Mouse (Mus musculus): ENCODE measurements at regions not wholly inside any gene's neighbourhood (a gene's known extent, or its start where the extent isn't known, plus 50 kb on each side); places are given as distances from the start of the nearest gene placed in this dataset.

- TF ChIP-seq POLR2A (IDR thresholded peaks at IDR 0.05; ENCODE audit: insufficient read length, low read depth) (no peak), MAX (IDR thresholded peaks at IDR 0.05; ENCODE audit: low read depth) (no peak), USF1 (IDR thresholded peaks at IDR 0.05; ENCODE audit: low read depth) (no peak), POLR2AphosphoS2 (IDR thresholded peaks at IDR 0.05; ENCODE audit: insufficient read length, low read depth) (no peak), E2F4 (IDR thresholded peaks at IDR 0.05; ENCODE audit: insufficient read depth) (no peak), MYOG (IDR thresholded peaks at IDR 0.05; ENCODE audit: control insufficient read depth in 1 of 3, insufficient read depth in 1 of 3, insufficient read length in 2 of 3, low read depth in 2 of 3) (no peak), TCF12 (IDR thresholded peaks at IDR 0.05; ENCODE audit: insufficient read depth, poor library complexity, severe bottlenecking) (no peak), SRF (IDR thresholded peaks at IDR 0.05; ENCODE audit: control insufficient read depth, insufficient read length, low read depth) (no peak)
Observed at GRCm38 (mm10) chr16:12758594-12758993, 350.9 kb upstream of the Ercc4 start.

All from myocyte (in vitro differentiated cells).